Comparison of ENCODE assay signal across 19 mouse cellular contexts in genomic region chr2:96334652-96335051, GRCm38 (mm10). TPM values are rescaled to one million over a fixed set of nuclear protein-coding genes. Genes with fewer than 3 reads are reported as not detected.
A peak's percentile ranks its signal among the peaks of the same experiment; 100 is the strongest.
DNase-seq lines count a peak whose midpoint lies in the region; ATAC-seq and TF ChIP-seq lines count a peak whose summit lies in the region.
"Had no signal": no experiment of that assay in that cellular context is flagged by ENCODE, and none has a peak within 500 bp of the region (broad histone marks: within the 10 kb centered on the region; RNA-seq: fewer than 3 reads in every experiment).

No protein-coding gene starts in this region.

- no peaks in the 10 kb centered on the region for H3K9me3 ChIP-seq in heart, embryonic 13.5 days
- no peaks in the 10 kb centered on the region for H3K9me3 ChIP-seq in midbrain, embryonic 11.5 days (ENCODE audit: control insufficient read depth, low read length)
- H3K9me3 ChIP-seq in midbrain, embryonic 13.5 days = no peaks in the 10 kb centered on the region
- H3K9me3 ChIP-seq in midbrain, embryonic 16.5 days (replicated peaks; ENCODE audit: control insufficient read depth, low read length, poor library complexity, severe bottlenecking) = no peaks in the 10 kb centered on the region
- H3K9me3 ChIP-seq: embryonic facial prominence, embryonic 15.5 days; intestine, embryonic 15.5 days; neural tube, embryonic 15.5 days had no signal

- no peaks in the 10 kb centered on the region for H3K36me3 ChIP-seq in heart, embryonic 13.5 days
- H3K36me3 ChIP-seq in heart, adult 2 months (ENCODE audit: control insufficient read depth, insufficient read depth, low read length) = no peaks in the 10 kb centered on the region
- no peaks in the 10 kb centered on the region for H3K36me3 ChIP-seq in midbrain, embryonic 11.5 days (ENCODE audit: control insufficient read depth, insufficient read depth, low read length)
- no peaks in the 10 kb centered on the region for H3K36me3 ChIP-seq in midbrain, embryonic 13.5 days
- no peaks in the 10 kb centered on the region for H3K36me3 ChIP-seq in midbrain, embryonic 16.5 days (ENCODE audit: control insufficient read depth, insufficient read depth, low read length)
- H3K36me3 ChIP-seq: embryonic facial prominence, embryonic 15.5 days; intestine, embryonic 15.5 days; neural tube, embryonic 15.5 days had no signal

- no peak overlapping the region for H3K4me3 ChIP-seq in heart, embryonic 13.5 days
- H3K4me3 ChIP-seq in heart, adult 2 months = no peak overlapping the region
- no peak overlapping the region for H3K4me3 ChIP-seq in midbrain, embryonic 11.5 days (ENCODE audit: low read depth, low read length)
- H3K4me3 ChIP-seq in midbrain, embryonic 13.5 days (replicated peaks) = no peak overlapping the region
- no peak overlapping the region for H3K4me3 ChIP-seq in midbrain, embryonic 16.5 days (ENCODE audit: low read depth, low read length)
- H3K4me3 ChIP-seq: embryonic facial prominence, embryonic 15.5 days; intestine, embryonic 15.5 days; neural tube, embryonic 15.5 days had no signal

- no peaks in the 10 kb centered on the region for H3K79me2 ChIP-seq in heart, adult 2 months (replicated peaks; ENCODE audit: control insufficient read depth, insufficient read depth, low read length)

- no peak for DNase-seq in heart, adult 2 months
- peak; percentile 7 for DNase-seq in kidney, postnatal 14 days
- DNase-seq in kidney, adult 18-20 months = no peak
- DNase-seq in midbrain, embryonic 11.5 days (ENCODE audit: low spot score, missing footprints) = no peak
- DNase-seq in cerebellum, postnatal 25 days = no peak
- DNase-seq: cerebellum, adult 9-10 months; heart, adult 11 months; right cerebral cortex, postnatal 14 days; thymus, postnatal 4 days had no signal

- intact Hi-C loops in heart, adult 2 months (cut with DNase I) = no loop called here

- peak overlapping the region; percentile 48; the same call in 1 of the 2 replicates for H3K27ac ChIP-seq in heart, embryonic 13.5 days (replicated peaks)
- no peak overlapping the region for H3K27ac ChIP-seq in heart, adult 2 months
- no peak overlapping the region for H3K27ac ChIP-seq in midbrain, embryonic 11.5 days (ENCODE audit: low read depth, low read length)
- no peak overlapping the region for H3K27ac ChIP-seq in midbrain, embryonic 13.5 days
- no peak overlapping the region for H3K27ac ChIP-seq in midbrain, embryonic 16.5 days (ENCODE audit: low read length)
- H3K27ac ChIP-seq: embryonic facial prominence, embryonic 15.5 days; intestine, embryonic 15.5 days; liver, embryonic 14.5 days; neural tube, embryonic 15.5 days had no signal

- H3K27me3 ChIP-seq in heart, embryonic 13.5 days (replicated peaks) = no peaks in the 10 kb centered on the region
- H3K27me3 ChIP-seq in heart, adult 2 months (ENCODE audit: control insufficient read depth, insufficient read depth, low read length) = no peaks in the 10 kb centered on the region
- no peaks in the 10 kb centered on the region for H3K27me3 ChIP-seq in midbrain, embryonic 11.5 days (ENCODE audit: control insufficient read depth, insufficient read depth, low read length)
- no peaks in the 10 kb centered on the region for H3K27me3 ChIP-seq in midbrain, embryonic 13.5 days
- no peaks in the 10 kb centered on the region for H3K27me3 ChIP-seq in midbrain, embryonic 16.5 days (ENCODE audit: control insufficient read depth, insufficient read depth, low read depth, low read length)
- H3K27me3 ChIP-seq: embryonic facial prominence, embryonic 15.5 days; intestine, embryonic 15.5 days; neural tube, embryonic 15.5 days had no signal

- no peak overlapping the region for H3K4me2 ChIP-seq in heart, embryonic 13.5 days
- H3K4me2 ChIP-seq in midbrain, embryonic 11.5 days = no peak overlapping the region
- H3K4me2 ChIP-seq in midbrain, embryonic 13.5 days (replicated peaks) = no peak overlapping the region
- 0 out of 2 replicates have a peak overlapping the region, but pooled peaks have one; percentile 12 for H3K4me2 ChIP-seq in midbrain, embryonic 16.5 days (ENCODE audit: low read length)
- H3K4me2 ChIP-seq: embryonic facial prominence, embryonic 15.5 days; intestine, embryonic 15.5 days; neural tube, embryonic 15.5 days had no signal

- no peak for TF ChIP-seq CTCF in heart, adult 2 months (IDR thresholded peaks at IDR 0.05)

- TF ChIP-seq EP300 in heart, adult 2 months (IDR thresholded peaks at IDR 0.05; ENCODE audit: insufficient read depth, low read depth, low read length) = no peak

- 55% methylated on average over 3 of the region's 3 CpGs for WGBS in heart, embryonic 13.5 days
- 28% methylated on average over 3 of the region's 3 CpGs for WGBS in heart, adult 2 months
- 23% methylated on average over 3 of the region's 3 CpGs for WGBS in midbrain, embryonic 11.5 days
- 26% methylated on average over 3 of the region's 3 CpGs for WGBS in midbrain, embryonic 13.5 days
- WGBS in midbrain, embryonic 16.5 days = 23% methylated on average over 3 of the region's 3 CpGs

- no peaks in the 10 kb centered on the region for H3K4me1 ChIP-seq in heart, embryonic 13.5 days
- H3K4me1 ChIP-seq in heart, adult 2 months (ENCODE audit: control insufficient read depth, insufficient read depth, low read length) = no peaks in the 10 kb centered on the region
- peaks cover 4% of the 10 kb centered on the region for H3K4me1 ChIP-seq in midbrain, embryonic 11.5 days (ENCODE audit: control insufficient read depth, insufficient read depth, low read length)
- H3K4me1 ChIP-seq in midbrain, embryonic 13.5 days (replicated peaks) = peaks cover 5% of the 10 kb centered on the region
- H3K4me1 ChIP-seq in midbrain, embryonic 16.5 days (ENCODE audit: control insufficient read depth, insufficient read depth, low read length) = peaks cover 2% of the 10 kb centered on the region
- H3K4me1 ChIP-seq: embryonic facial prominence, embryonic 15.5 days; intestine, embryonic 15.5 days; neural tube, embryonic 15.5 days had no signal

- H3K9ac ChIP-seq in heart, embryonic 13.5 days = no peak overlapping the region
- H3K9ac ChIP-seq in heart, adult 2 months (ENCODE audit: low read depth, low read length) = no peak overlapping the region
- no peak overlapping the region for H3K9ac ChIP-seq in midbrain, embryonic 11.5 days (ENCODE audit: low read length)
- H3K9ac ChIP-seq in midbrain, embryonic 13.5 days (replicated peaks) = no peak overlapping the region
- no peak overlapping the region for H3K9ac ChIP-seq in midbrain, embryonic 16.5 days (ENCODE audit: low read depth, low read length)
- H3K9ac ChIP-seq: embryonic facial prominence, embryonic 15.5 days; intestine, embryonic 15.5 days; liver, embryonic 14.5 days; neural tube, embryonic 15.5 days had no signal

- no peak for ATAC-seq in heart, embryonic 13.5 days (ENCODE audit: extremely low read depth, insufficient number of reproducible peaks, low FRiP score, low TSS enrichment)
- ATAC-seq in midbrain, embryonic 11.5 days (ENCODE audit: low FRiP score) = peak; percentile 39; the same call in 1 of the 2 replicates
- no peak for ATAC-seq in midbrain, embryonic 13.5 days
- ATAC-seq in midbrain, embryonic 16.5 days = no peak
- ATAC-seq: intestine, embryonic 15.5 days; lung, postnatal 0 days had no signal

- TF ChIP-seq POLR2A in heart, adult 2 months (IDR thresholded peaks at IDR 0.05; ENCODE audit: insufficient read depth, low read depth, low read length) = no peak

RNA-seq across cellular contexts. Expression of gene Lrrc4c, which starts 16.7 kb away (rescaled TPM):
- polyA plus RNA-seq in heart, embryonic 13.5 days (2015; fragmentation: Nextera tagmentation; extraction: Ambion mirVana) = 0.92 and 1.0 TPM in 2 replicates
- under 1 TPM; 0.20 to 0.39 TPM for total RNA-seq in heart, adult 2 months (2021)
- 0.23 and 0.35 TPM in 2 replicates for polyA plus RNA-seq in heart, adult 2 months (2012; rRNA removed)
- polyA plus RNA-seq in midbrain, embryonic 11.5 days (2014; fragmentation: Nextera tagmentation; extraction: Ambion mirVana) = 3.8 and 4.9 TPM in 2 replicates
- 17.1 and 22.0 TPM in 2 replicates for polyA plus RNA-seq in midbrain, embryonic 13.5 days (2015; fragmentation: Nextera tagmentation; extraction: Ambion mirVana)
- 41.6 and 43.3 TPM in 2 replicates for polyA plus RNA-seq in midbrain, embryonic 16.5 days (2015; fragmentation: Nextera tagmentation; extraction: Ambion mirVana)
- total RNA-seq: hematopoietic stem cell, adult 5-6 weeks; megakaryocyte, adult 5-6 weeks had no signal
